Mouse (Mus musculus) ES-E14 (cell line): ENCODE measurements around the gene Uchl4.

Experiments used
- HCFC1 ChIP-seq: IDR thresholded peaks from 2 replicates; pipeline ENCODE4 v1.6.1; 2012; ENCODE audit warnings: low read length, inconsistent platforms, borderline replicate concordance; ENCODE audit not compliant: insufficient read depth
- MAFK ChIP-seq: IDR thresholded peaks from 2 replicates; pipeline ENCODE4 v1.6.1; 2014; ENCODE audit warnings: mild to moderate bottlenecking, low read depth, low read length, inconsistent platforms; ENCODE audit not compliant: insufficient read depth
- ZC3H11A ChIP-seq: IDR thresholded peaks from 2 replicates; pipeline ENCODE4 v1.6.1; 2012; ENCODE audit warnings: low read depth, mild to moderate bottlenecking, inconsistent platforms, low read length, borderline replicate concordance

DNA sequence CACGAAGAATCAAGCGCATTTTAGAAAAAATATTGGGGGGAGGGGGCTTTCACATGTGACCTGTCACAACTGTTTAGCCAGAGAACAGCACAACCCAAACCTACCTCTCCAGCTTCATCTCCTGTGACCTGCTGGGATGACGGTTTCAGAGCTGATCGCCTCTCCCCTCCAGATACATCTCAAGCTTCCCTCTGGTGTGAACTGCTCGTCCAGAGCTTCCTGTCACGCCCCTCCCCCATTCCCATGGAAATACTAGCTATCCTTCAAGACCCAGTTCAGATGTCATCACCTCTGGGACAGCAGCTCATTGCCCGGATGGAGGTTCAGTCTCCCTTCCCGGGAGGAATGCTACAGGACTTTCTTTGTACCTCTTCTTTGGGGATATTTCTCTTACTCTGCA is 5.7 kb downstream of the Uchl4 start:
- TF ChIP-seq MAFK (no peak), HCFC1 (no peak), ZC3H11A (no peak)
